Mouse (Mus musculus) neural tube, embryonic 11.5 days (tissue): ENCODE results near the gene Eid2. TPM values are rescaled to one million over a fixed set of nuclear protein-coding genes. Genes with fewer than 3 reads are reported as not detected.

Experiments used
- ATAC-seq: fragments of 200-750 bp; cut with Nextera tagmentation; 2 replicates; pipeline ENCODE4 v1.8.0; 2017; ENCODE audit warnings: moderate number of reproducible peaks, mild to moderate bottlenecking, moderate TSS enrichment, moderate library complexity; ENCODE audit not compliant: insufficient read depth, low FRiP score, low TSS enrichment
- DNase-seq: peaks from one replicate; pipeline ENCODE4 v3.0.0-alpha.2; 2015; ENCODE audit warnings: low spot score
- H3K27ac ChIP-seq: fragments of 300-500 bp; sonication (generic); 2 replicates; pipeline ENCODE4 v1.5.1; 2014; ENCODE audit warnings: low read depth, mild to moderate bottlenecking, low read length
- H3K27me3 ChIP-seq: fragments of 300-500 bp; sonication (generic); 2 replicates; pipeline ENCODE4 v1.6.1; 2014; ENCODE audit warnings: mild to moderate bottlenecking, low read length, mixed read lengths; ENCODE audit not compliant: control insufficient read depth, insufficient read depth
- H3K36me3 ChIP-seq: fragments of 300-500 bp; sonication (generic); 2 replicates; pipeline ENCODE4 v1.6.1; 2014; ENCODE audit warnings: mild to moderate bottlenecking, low read length, moderate library complexity, mixed read lengths; ENCODE audit not compliant: control insufficient read depth, insufficient read depth
- H3K4me1 ChIP-seq: fragments of 300-500 bp; sonication (generic); 2 replicates; pipeline ENCODE4 v1.6.1; 2014; ENCODE audit warnings: low read length, mixed read lengths; ENCODE audit not compliant: control insufficient read depth, insufficient read depth
- H3K4me2 ChIP-seq: fragments of 300-500 bp; sonication (generic); 2 replicates; pipeline ENCODE4 v1.6.1; 2014; ENCODE audit warnings: low read depth, mild to moderate bottlenecking, moderate library complexity
- H3K4me3 ChIP-seq: fragments of 300-500 bp; sonication (generic); 2 replicates; pipeline ENCODE4 v1.5.1; 2014; ENCODE audit warnings: low read depth, low read length
- H3K9ac ChIP-seq: fragments of 300-500 bp; sonication (generic); 2 replicates; pipeline ENCODE4 v1.6.1; 2014; ENCODE audit warnings: mild to moderate bottlenecking, low read length
- H3K9me3 ChIP-seq: fragments of 300-500 bp; sonication (generic); 2 replicates; pipeline ENCODE4 v1.6.1; 2016; ENCODE audit warnings: low read length; ENCODE audit not compliant: control insufficient read depth
- WGBS: fragments of 180-500 bp; shearing (Covaris S2); extraction: QIAGEN DNeasy Blood & Tissue Kit; methylation state at CpG from one replicate; pipeline ENCODE4 v1.1.7; 2014; 5-methylcytosine and 5-hydroxymethylcytosine counted together
- polyA plus RNA-seq: library from polyadenylated mRNA; unstranded; fragments of >200 nt; fragmentation: Nextera tagmentation; extraction: Ambion mirVana; gene quantifications from 2 replicates; pipeline ENCODE4 v1.2.1, GENCODE M21; 2014

Gene Eid2
- polyA plus RNA-seq, 1 experiment from 2014 or later, result 18.3 TPM

DNA sequence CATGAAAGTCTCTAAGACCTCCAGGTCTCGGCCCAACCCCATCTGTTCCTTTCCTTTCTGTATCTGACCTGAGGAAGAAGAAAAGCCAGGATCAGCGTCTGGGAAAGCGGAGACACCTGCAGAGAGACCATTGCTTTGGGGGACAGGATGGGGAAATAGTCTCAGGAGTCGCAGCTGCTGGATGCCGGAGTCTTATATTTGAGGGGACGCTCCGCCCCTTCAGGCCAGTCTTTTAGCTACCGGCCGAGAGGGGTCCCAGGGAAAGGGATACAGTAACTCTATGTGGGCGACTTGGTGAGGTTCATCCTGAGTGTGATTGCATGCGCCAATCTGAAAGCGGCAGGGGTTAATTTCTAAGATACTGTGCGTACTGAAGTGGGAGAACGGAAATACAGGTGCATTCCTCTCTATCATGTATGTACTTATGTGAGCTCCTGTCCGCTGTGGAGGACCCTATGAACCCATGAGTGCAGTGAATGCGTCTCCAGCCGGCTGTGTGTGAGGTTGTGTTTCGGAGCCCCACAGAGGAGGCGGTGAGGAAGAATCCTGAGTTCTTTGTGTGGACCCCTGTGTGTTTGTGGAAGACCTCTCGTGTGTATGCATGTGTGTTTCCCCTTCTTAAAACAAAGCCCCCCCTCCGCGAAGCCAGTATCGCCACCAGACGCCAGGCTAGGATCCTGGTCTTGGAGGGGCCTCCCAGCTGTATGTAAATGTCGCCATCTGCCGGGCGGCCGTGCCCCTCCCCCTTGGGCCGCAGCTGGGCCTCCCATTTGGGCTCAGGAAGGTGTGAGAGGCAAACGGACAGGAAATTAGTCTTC, 34.1 kb downstream of the Eid2 start, which contains the start of gene Dll3:
Gene Dll3, minus strand, starts transcription at position 623 of the 818 bp plus-strand sequence.
- peak; percentile 75 for ATAC-seq
- Histone ChIP-seq H3K9me3 (no peaks in the 10 kb centered on the region), H3K4me3 (peak within 1 kb of the TSS; percentile 43), H3K9ac (peak within 1 kb of the TSS; percentile 73), H3K4me1 (peaks cover 11% of the 10 kb centered on the region), H3K4me2 (peak within 1 kb of the TSS; percentile 50), H3K27ac (peak within 1 kb of the TSS; percentile 83), H3K27me3 (peaks cover 3% of the 10 kb centered on the region), H3K36me3 (peaks cover 9% of the 10 kb centered on the region)
- peak; percentile 87 for DNase-seq
- under 1% methylated on average over 30 of the region's 30 CpGs for WGBS

GRCm38 (mm10) chr7:28305641-28306040, 38.0 kb downstream of the Eid2 start:
- 87% methylated on average over 10 of the region's 10 CpGs for WGBS
- ATAC-seq (no peak), DNase-seq (no peak)
- H3K36me3 ChIP-seq, result peaks cover 18% of the 10 kb centered on the region
- H3K9me3 ChIP-seq, result no peaks in the 10 kb centered on the region
- H3K4me2 ChIP-seq, result no peak overlapping the region
- no peak overlapping the region for H3K9ac ChIP-seq
- peaks cover 14% of the 10 kb centered on the region for H3K4me1 ChIP-seq
- no peak overlapping the region for H3K27ac ChIP-seq
- H3K27me3 ChIP-seq, result no peaks in the 10 kb centered on the region
- no peak overlapping the region for H3K4me3 ChIP-seq

DNA sequence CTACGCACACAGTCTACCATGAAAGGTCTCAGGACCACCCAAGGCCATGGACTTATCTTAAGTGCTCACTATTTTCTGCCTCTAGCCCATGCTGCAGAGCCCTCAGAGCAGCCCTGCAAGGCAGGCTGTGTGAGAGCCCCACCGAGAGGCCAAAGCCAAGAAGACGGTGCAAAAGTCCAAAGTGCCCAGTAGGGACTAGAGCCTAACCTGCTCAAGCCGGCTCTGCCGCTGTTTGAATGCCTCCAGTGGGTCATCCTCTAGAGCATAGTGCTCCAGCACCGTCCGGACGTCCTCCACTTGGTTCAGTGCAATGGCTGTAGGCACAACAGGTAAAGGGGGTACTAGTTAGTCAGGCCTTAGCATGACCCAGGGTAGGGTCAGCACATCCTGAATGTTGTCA, 38.5 kb downstream of the Eid2 start:
- Histone ChIP-seq H3K4me1 (peaks cover 16% of the 10 kb centered on the region), H3K27me3 (no peaks in the 10 kb centered on the region), H3K36me3 (peaks cover 18% of the 10 kb centered on the region), H3K27ac (no peak overlapping the region), H3K9me3 (no peaks in the 10 kb centered on the region), H3K9ac (no peak overlapping the region), H3K4me3 (no peak overlapping the region), H3K4me2 (no peak overlapping the region)
- no peak for ATAC-seq
- DNase-seq, result no peak
- 99% methylated on average over 8 of the region's 8 CpGs for WGBS

DNA sequence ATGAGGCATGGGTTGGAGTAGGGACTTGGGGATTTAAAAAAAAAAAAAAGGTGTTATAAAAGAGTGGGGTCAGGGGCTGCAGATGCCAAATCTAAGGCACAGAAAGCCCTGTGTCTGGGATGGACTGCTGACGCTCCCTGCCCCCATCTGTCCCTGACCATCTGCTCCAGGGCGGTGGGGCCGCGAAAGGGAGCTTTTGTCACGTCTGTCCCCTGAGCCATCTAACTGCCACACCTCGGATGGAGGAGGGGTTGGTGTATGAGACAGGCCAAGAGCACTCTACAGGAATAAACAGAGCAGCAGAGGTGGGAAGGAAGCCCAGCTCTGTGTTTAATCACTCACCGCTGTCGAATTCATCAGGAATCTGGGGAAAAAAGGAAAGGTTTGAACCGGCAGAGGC, 42.1 kb downstream of the Eid2 start:
- Histone ChIP-seq H3K9me3 (no peaks in the 10 kb centered on the region), H3K9ac (no peak overlapping the region), H3K36me3 (peaks cover 18% of the 10 kb centered on the region), H3K4me2 (peak overlapping the region; percentile 23), H3K4me1 (peaks cover 9% of the 10 kb centered on the region), H3K4me3 (0 out of 2 replicates have a peak overlapping the region, but pooled peaks have one; percentile 4), H3K27me3 (no peaks in the 10 kb centered on the region), H3K27ac (peak overlapping the region; percentile 60)
- ATAC-seq, result no peak; the same call in 1 of the 2 replicates
- DNase-seq, result peak; percentile 61
- WGBS, result 47% methylated on average over 9 of the region's 9 CpGs

GRCm38 (mm10) chr7:28311151-28311925, 43.7 kb downstream of the Eid2 start:
- DNase-seq (peak; percentile 12), ATAC-seq (peak; percentile 54)
- Histone ChIP-seq H3K27ac (peak overlapping the region; percentile 73), H3K9me3 (no peaks in the 10 kb centered on the region), H3K4me3 (peak overlapping the region; percentile 97), H3K4me2 (peak overlapping the region; percentile 64), H3K4me1 (peaks cover 9% of the 10 kb centered on the region), H3K9ac (peak overlapping the region; percentile 92), H3K27me3 (no peaks in the 10 kb centered on the region), H3K36me3 (peaks cover 27% of the 10 kb centered on the region)
- WGBS, result 6% methylated on average over 35 of the region's 35 CpGs

DNA sequence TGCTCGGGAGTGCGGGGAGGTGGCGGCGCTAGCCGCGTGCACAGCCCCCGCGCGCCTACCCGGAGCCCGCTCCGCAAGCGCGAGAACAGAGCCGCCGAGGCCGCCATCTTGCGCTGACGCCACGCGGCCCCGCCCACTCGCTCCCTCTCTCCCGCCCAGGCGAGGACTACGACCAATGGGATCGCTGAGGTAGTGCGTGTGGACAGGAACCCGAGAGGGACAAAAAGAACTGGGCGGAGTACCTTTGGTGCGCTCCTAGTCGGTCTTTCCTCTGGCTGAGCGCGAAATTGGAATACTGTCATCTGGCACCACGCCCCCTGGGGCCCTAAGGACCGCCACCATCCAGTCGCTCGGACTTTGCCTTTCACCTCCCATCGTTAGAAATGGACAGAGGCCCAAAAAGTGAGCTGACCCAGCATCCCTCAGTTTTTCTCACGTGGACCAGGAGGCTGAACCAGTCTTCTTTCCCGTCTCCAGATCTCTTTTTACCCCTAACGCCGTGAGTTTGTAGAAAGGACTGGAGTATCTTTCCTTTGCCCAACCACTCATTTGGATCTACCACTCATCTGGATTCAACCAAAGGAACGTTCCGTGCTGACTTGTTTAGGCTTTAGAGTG, 44.4 kb downstream of the Eid2 start, which contains the start of gene Timm50:
Gene Timm50, minus strand, starts transcription at position 147 of the 618 bp plus-strand sequence.
- H3K27ac ChIP-seq, result peak within 1 kb of the TSS; percentile 73
- H3K9me3 ChIP-seq, result no peaks in the 10 kb centered on the region
- H3K4me2 ChIP-seq, result peak within 1 kb of the TSS; percentile 64
- peak within 1 kb of the TSS; percentile 97 for H3K4me3 ChIP-seq
- DNase-seq, result peak; percentile 97
- peak; percentile 96 for ATAC-seq
- H3K27me3 ChIP-seq, result no peaks in the 10 kb centered on the region
- H3K36me3 ChIP-seq, result peaks cover 24% of the 10 kb centered on the region
- peak within 1 kb of the TSS; percentile 92 for H3K9ac ChIP-seq
- WGBS, result under 1% methylated on average over 42 of the region's 45 CpGs
- peaks cover 9% of the 10 kb centered on the region for H3K4me1 ChIP-seq

DNA sequence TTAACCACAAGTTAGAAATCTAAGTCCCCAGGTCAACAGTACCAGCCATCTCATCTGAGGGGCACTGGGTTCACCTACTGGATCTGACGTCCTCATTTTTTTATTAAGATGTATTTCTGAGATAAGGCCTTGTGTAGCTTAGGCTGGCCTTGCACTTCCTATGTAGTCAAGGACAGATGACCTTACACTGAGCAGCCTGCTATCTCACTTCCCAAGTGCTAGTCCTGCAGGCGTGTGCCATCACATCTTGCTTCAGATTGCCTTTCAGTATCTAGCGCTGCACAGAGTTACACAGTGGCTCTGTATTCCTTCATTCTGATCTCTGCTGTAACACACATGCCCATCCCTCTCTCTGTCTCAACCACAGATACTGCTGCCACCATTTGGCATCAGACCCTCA, 50.4 kb downstream of the Eid2 start:
- Histone ChIP-seq H3K27ac (no peak overlapping the region), H3K4me1 (no peaks in the 10 kb centered on the region), H3K9me3 (no peaks in the 10 kb centered on the region), H3K9ac (no peak overlapping the region), H3K36me3 (peaks cover 47% of the 10 kb centered on the region), H3K4me3 (no peak overlapping the region), H3K4me2 (no peak overlapping the region), H3K27me3 (no peaks in the 10 kb centered on the region)
- 89% methylated on average over 3 of the region's 3 CpGs for WGBS
- DNase-seq, result no peak
- no peak for ATAC-seq

GRCm38 (mm10) chr7:28318714-28319113, 51.0 kb downstream of the Eid2 start:
- WGBS, result 94% methylated on average over 17 of the region's 17 CpGs
- no peak overlapping the region for H3K4me2 ChIP-seq
- H3K9me3 ChIP-seq, result no peaks in the 10 kb centered on the region
- H3K27me3 ChIP-seq, result no peaks in the 10 kb centered on the region
- H3K9ac ChIP-seq, result no peak overlapping the region
- ATAC-seq (no peak), DNase-seq (no peak)
- H3K36me3 ChIP-seq, result peaks cover 54% of the 10 kb centered on the region
- H3K4me3 ChIP-seq, result no peak overlapping the region
- no peaks in the 10 kb centered on the region for H3K4me1 ChIP-seq
- no peak overlapping the region for H3K27ac ChIP-seq
